Mouse (Mus musculus): ENCODE measurements around the gene Ube2cbp.
A peak's percentile ranks its signal among the peaks of the same experiment; 100 is the strongest.

The Ube2cbp gene

DNA sequence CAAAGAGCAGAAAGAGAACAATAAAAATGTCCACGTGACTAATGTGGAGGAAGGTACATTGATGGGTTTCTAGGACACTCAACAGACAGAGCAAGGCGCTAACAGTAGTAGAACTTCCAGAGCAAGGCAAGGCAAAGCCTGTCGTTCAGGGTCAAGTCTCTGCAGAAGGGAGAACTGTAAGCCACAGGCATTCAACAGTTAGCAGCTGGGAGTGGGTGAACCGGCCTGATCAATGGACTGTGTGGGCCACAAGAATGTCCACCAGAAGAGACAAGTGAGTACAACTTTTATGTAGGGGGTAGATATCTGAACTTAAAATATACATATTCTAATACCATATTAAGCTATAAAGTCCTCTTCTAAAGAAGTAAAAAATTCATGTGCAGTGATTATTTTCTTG is 41.4 kb downstream of the Ube2cbp start:
- no peak for DNase-seq

GRCm38 (mm10) chr9:86419366-86419765 is 45.4 kb downstream of the Ube2cbp start:
- no peak for DNase-seq

GRCm38 (mm10) chr9:86417971-86418370 is 46.8 kb downstream of the Ube2cbp start:
- no peak for DNase-seq

- peak; percentile 25 to 26 for DNase-seq
These were observed 69.0 kb downstream of the Ube2cbp start for GRCm38 (mm10) chr9:86395785-86396184.

DNA sequence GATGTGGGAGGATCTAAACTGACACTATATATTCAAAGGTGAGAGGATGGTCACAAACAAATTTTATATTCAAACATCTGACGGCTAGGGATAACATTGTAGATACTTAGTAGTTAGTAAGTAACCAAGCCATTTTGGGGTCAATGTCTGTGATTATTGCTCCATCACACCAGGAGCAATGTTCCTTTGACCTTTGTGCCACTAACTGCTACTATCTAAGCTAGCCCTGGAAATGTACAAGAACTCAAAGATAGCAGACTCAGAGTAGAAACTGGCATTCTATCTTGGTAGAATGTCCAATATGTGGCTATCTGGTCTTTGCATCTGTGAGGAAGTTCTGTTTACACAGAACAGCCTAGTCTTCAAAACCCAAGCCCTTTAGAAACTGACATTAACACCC is 69.7 kb downstream of the Ube2cbp start:
- DNase-seq = no peak

- no peak for DNase-seq
These were observed 71.0 kb downstream of the Ube2cbp start for GRCm38 (mm10) chr9:86393586-86394272.

- DNase-seq = no peak
These were observed 73.3 kb downstream of the Ube2cbp start for GRCm38 (mm10) chr9:86391467-86391866.

GRCm38 (mm10) chr9:86390713-86391112 is 74.0 kb downstream of the Ube2cbp start:
- no peak for DNase-seq

- DNase-seq = no peak
These were observed 76.2 kb downstream of the Ube2cbp start for GRCm38 (mm10) chr9:86388538-86388937.

GRCm38 (mm10) chr9:86376923-86377322 is 87.8 kb downstream of the Ube2cbp start:
- no peak for DNase-seq

DNA sequence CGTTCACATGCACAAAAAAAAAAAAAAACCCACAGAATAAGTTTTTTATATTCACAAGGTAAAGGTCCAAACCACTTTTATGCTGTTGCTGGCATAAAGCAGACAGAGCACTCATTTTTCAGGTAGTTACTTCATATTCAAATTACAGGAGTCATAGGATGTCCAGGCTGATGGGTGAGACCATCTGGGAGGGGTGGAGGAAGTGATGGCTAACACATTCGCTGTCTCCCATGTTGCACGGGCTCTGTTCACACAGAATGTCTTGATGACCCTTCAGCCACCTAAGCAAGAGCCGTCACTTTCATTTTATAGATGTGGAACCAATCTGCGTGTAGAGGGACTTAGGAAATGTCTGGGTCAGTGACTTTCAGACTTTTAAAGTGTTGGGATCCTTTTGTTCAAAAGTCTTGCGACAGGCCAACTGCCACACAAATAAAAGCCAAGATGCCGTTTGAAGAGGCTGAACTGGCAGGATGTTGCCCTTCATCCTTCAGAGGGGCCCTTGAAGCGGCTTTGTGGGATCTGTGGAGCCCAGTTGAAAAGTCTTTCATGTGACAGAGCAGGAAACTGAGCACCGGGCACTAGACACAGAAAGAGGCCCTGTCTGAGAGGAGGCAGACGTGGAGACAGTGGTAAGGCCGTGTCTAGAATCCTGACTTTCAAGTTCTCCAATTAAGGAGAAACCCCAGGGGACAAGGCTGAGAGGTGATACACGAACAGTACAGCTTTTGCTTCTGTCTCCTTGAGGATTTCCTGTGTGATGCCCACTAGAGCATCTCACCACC is 91.8 kb downstream of the Ube2cbp start:
- no peak for DNase-seq

- DNase-seq = no peak
These were observed 95.5 kb downstream of the Ube2cbp start for GRCm38 (mm10) chr9:86369208-86369607.

- DNase-seq = peak; percentile 46 to 56
These were observed 104.2 kb downstream of the Ube2cbp start for GRCm38 (mm10) chr9:86360536-86360935.

- DNase-seq = no peak
These were observed 108.9 kb downstream of the Ube2cbp start for GRCm38 (mm10) chr9:86355851-86356250.

DNA sequence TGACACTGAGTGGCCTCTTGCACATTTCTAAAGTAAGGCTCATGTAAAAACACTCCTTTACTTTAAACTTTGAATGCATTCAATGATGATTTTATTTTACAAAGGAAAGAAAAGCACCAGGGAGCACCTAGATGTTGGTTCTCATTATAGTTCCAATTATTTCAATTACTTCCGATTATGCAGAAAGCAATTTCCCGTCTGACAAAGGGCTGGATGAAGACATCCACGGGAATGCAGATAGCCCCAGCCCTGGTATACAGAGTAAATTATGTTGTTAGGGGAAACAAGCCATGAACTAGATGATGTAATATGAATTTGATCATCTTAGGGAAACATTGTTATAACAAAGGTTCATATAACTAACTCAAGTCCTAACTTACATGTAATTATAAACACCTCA is 113.3 kb downstream of the Ube2cbp start:
- DNase-seq = no peak

DNA sequence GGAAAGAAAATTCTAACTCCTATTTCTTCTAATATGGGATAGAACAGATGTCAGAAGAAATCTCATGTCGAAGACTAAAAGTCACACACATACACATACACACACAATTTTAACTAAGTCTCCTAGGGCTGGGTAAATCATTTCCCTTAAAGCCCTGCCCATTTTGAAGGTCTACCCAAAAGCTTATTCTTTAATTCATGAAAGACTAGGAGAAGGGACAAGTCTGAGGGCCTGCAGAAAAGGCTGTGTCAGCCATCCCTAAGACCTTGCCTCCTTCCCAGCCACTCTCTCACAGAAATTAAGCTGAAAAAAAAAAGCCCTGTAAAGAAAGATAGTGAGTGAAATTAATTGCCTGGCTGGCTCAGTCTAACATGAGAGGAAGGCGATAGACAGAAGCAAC is 128.0 kb downstream of the Ube2cbp start:
- no peak for DNase-seq

GRCm38 (mm10) chr9:86336361-86336760 is 128.4 kb downstream of the Ube2cbp start:
- no peak for DNase-seq

DNA sequence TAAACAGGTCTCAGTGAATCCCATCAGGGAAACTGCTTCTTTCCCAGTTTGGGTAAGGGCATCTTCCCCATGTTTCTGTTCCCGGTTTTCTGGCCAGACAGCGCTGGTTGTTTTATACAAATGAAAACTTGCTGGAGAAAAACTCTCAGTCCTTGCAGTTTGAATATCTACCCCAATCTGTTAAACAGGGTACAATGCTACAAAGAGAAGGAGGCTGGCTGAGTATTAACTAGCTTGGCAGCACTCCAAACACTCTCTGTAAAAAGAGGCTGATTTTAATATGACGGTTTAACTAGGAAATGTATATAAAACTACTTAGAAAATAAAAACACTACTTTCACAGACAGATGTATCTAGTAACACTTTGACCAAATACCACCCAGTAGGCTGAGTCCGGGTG is 129.2 kb downstream of the Ube2cbp start:
- DNase-seq = no peak

- no peak for DNase-seq
These were observed 130.4 kb downstream of the Ube2cbp start for GRCm38 (mm10) chr9:86334357-86334756.

DNA sequence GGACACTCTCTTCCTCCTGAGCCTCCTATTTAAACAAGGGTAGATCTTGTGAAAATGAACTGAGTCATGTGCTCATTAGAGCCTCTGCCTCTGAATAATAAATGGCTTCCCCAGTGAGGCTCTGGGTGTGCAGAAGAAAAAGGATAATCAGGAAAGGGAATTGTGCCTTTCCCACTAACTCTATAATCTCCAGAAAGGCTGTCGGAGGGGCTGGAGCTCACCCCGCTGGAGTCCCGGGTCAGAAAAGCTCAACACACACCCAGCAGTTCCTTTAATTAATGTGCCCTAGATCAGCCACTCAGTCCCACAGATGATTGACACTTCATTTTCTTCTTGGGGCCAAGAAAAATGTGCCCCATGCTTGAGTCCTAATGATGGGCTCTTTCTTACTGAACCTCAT is 134.2 kb downstream of the Ube2cbp start:
- no peak for DNase-seq

GRCm38 (mm10) chr9:86328270-86328669 is 136.5 kb downstream of the Ube2cbp start:
- DNase-seq = no peak

DNA sequence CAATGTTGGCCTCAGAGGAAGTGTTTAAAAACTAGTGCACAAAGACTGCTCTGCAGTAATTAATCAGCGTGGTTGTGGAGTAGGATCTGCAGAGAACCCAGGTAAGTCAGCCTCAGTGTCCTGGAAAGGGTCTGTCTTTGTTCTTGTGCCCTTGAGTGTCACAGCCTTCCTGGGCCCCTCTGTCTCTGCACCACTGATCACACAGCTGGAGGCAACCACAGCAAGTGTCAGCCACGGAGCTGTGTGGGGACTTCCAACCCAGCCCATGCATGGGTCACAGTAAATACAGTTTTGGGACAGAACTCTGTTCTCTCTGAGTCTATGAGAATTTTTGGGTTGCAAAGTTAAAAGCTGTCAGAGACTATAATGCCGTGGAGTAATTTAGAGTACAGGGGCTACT is 137.4 kb downstream of the Ube2cbp start:
- DNase-seq = no peak

GRCm38 (mm10) chr9:86324772-86325171 is 140.0 kb downstream of the Ube2cbp start:
- no peak for DNase-seq

GRCm38 (mm10) chr9:86319516-86320140 is 145.1 kb downstream of the Ube2cbp start:
- no peak for DNase-seq

Data from kidney, postnatal 4 days (tissue).